Mouse (Mus musculus) testis, adult 10 weeks (tissue): Measurements from ENCODE around the gene Cdip1. TPM values are rescaled to one million over a fixed set of nuclear protein-coding genes. Genes with fewer than 3 reads are reported as not detected.

Experiments
- polyA plus RNA-seq: library from polyadenylated mRNA; stranded (reverse); fragments of 350-450 nt; fragmentation: Illumina TruSeq; extraction: RNeasy Lipid Tissue Mini Kit (QIAGEN cat#74804); gene quantifications from one replicate; pipeline ENCODE4 v1.2.3, GENCODE M21; 2014; ENCODE audit warnings: low read depth, low replicate concordance

The Cdip1 gene
- 26.2 TPM for polyA plus RNA-seq

DNA sequence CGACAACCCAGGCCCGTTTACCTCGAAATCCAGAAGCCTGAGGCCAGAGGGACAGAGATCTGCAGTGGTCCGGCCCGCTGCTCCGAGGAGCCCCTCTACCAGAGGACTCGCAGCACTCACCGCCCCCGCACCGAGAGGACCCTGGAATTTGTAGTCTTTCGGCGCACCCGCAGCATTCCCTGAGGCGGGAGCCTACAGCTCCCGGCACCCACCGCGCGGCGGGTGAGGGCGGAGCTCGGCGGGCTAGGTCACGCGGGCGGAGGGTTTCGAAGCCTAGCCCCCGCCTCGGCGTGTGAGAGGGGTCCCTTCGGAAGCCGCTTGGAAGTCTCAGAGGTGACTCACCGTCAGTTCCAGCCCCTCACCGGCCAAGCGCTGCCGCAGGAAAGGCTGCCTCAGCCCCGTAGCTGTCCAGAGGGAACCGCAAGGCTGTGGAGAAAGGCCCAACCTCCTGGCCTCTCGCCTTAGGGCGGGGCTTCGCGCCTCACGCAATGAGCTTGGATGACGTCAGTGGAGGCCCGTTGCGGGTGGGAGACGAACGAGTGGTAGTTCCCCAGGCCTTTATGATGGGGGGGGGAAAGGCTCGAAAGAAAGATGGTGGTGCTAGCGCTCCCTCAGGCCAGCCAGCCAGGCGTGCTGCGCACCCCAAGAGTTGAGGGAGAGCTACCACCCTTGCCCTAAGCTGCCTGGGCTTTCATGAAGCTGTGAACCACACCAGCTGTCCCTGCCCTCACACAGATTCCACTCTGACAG lies at the start of gene Cdip1:
Gene Cdip1 (minus strand): TSS at position 483 of the 750 bp plus-strand sequence.

DNA sequence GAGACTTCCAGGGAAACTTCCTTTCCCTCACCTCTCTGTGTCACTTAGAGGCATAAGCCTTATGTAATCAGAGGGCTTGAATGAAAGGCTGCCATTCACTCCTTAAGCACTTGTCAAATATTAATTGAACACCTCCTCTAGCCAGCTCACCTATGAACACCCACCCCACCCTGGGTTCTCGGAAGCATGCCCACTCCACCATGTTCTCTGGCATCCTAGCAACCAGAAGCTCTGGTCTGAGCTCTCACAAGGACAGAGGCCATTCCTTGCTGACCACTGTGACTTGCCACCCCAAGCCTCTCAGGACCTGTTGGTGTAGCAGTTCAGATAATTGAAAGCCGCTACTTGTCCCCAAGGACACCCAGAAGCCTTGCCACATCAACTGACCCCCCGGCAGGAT lies 45.1 kb upstream of the Cdip1 start, which contains the start of gene 4930562C15Rik:
Gene 4930562C15Rik (plus strand): TSS at position 226 of the 400 bp plus-strand sequence.

DNA sequence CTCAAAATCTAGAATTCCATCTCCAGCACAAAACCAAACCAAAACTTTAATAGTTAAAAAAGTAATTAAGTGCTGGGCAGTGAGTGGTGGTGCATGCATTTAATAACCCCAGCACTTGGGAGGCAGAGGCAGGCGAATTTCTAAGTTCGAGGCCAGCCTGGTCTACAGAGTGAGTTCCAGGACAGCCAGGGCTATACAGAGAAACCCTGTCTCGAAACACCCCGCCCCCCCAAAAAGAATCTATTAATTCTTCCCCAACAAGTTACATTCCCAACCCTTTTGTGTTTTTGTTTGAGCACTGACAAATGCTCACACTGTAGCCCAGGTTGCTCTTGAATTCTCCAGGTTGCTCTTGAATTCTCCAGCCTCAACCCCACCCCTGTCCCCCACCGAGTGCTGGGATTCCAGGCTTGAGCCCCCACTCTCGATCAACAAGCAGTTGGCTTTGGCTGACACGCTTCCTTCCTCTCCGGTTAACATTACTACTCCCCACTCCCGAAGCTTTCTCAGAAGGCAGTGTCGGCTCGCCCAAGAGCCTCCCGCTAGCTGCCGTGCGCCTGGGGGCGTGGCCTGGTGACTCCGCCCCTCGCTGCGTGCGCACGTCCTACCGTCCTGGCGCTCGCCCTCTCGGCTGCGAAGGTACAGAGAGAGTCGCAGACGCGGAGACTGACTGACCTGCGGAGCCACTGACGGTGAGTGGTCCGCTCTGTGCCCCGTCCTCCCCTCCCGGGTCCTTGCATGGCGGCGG lies 64.1 kb downstream of the Cdip1 start, which contains the start of gene Hmox2:
Gene Hmox2 (plus strand): TSS at position 582 of the 748 bp plus-strand sequence.

DNA sequence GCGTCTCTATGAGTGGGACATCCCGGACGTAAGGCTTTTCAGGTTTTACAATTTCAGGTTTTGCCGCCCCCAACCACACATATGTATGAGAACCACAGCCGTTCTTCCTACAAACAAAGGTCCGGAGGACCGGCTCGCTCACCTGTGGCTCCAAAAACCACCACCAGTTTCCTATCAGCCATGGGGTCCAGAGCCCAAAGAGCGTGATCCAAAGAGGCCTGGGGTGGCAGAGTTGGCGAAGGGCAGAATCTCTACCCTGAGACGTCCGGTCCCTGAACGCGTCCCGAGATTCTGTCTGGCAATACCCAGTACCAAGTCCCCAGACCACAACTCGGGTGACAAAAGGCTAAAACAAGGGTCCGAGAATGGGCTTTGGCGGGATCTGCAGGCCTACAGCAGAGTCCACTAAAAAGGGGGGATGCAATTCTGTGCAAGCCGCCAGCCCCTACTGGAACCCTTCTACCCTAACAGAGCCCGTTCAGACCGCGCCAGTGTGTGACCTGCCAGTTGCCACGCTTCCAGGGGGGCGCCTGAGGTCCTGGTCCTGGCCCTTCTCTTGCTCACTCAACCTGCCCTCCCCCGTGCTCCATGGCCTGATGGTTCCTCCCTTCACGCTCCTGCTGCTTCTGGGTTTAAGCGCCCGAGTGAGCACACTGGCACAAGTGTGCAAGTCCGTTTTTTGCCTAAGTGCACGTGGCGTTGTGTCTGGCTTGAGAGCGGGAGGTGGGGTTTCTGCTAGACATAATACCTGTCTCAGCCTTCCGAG lies 71.2 kb downstream of the Cdip1 start, which contains the start of gene Nmral1:
Gene Nmral1 (minus strand): TSS at position 604 of the 766 bp plus-strand sequence.

Other genes starting within 250 kb of the Cdip1 start
- gene Srl, start 248.5 kb downstream of the Cdip1 start, polyA plus RNA-seq, result 5.8 TPM
- 0.49 TPM for gene Tfap4, start 230.4 kb downstream of the Cdip1 start, polyA plus RNA-seq
- 0.27 TPM for gene Glis2, start 195.6 kb downstream of the Cdip1 start, polyA plus RNA-seq
- 67.4 TPM for gene Pam16, start 165.3 kb downstream of the Cdip1 start, polyA plus RNA-seq
- 1.4 TPM for gene Vasn, start 150.4 kb downstream of the Cdip1 start, polyA plus RNA-seq
- 26.9 TPM for gene Dnaja3, start 150.3 kb downstream of the Cdip1 start, polyA plus RNA-seq
- gene Coro7, start 110.5 kb downstream of the Cdip1 start, polyA plus RNA-seq, result 0.31 TPM
- 0.28 TPM for gene Nmral1, start 70.9 kb downstream of the Cdip1 start, polyA plus RNA-seq
- 639 TPM for gene Hmox2, start 63.9 kb downstream of the Cdip1 start, polyA plus RNA-seq
- 21.1 TPM for gene 4930562C15Rik, start 45.1 kb upstream of the Cdip1 start, polyA plus RNA-seq
- 4.2 TPM for gene Ubald1, start 90.0 kb upstream of the Cdip1 start, polyA plus RNA-seq
- 2.8 TPM for gene Mgrn1, start 96.0 kb upstream of the Cdip1 start, polyA plus RNA-seq
- 5.9 TPM for gene Nudt16l1, start 148.5 kb upstream of the Cdip1 start, polyA plus RNA-seq
- gene Anks3, start 173.9 kb upstream of the Cdip1 start, polyA plus RNA-seq, result 9.8 TPM
- gene Sept12, start 207.6 kb upstream of the Cdip1 start, polyA plus RNA-seq, result 61.6 TPM
- gene Smim22, start 217.0 kb upstream of the Cdip1 start, polyA plus RNA-seq, result not detected
- gene Rogdi, start 223.3 kb upstream of the Cdip1 start, polyA plus RNA-seq, result 3.5 TPM